ENCODE assay signal across 24 mouse cellular contexts in genomic region chr12:35336314-35336713, GRCm38 (mm10).
DNase-seq lines count a peak whose midpoint lies in the region; ATAC-seq and TF ChIP-seq lines count a peak whose summit lies in the region.
"Had no signal": no experiment of that assay in that cellular context is flagged by ENCODE, and none has a peak within 500 bp of the region (broad histone marks: within the 10 kb centered on the region; RNA-seq: fewer than 3 reads in every experiment).

No protein-coding gene starts in this region.

- no peak overlapping the region for H3K4me3 ChIP-seq in lung, postnatal 0 days (ENCODE audit: low read depth, low read length)
- H3K4me3 ChIP-seq in midbrain, embryonic 11.5 days (ENCODE audit: low read depth, low read length), result no peak overlapping the region
- H3K4me3 ChIP-seq in midbrain, embryonic 16.5 days (ENCODE audit: low read depth, low read length), result no peak overlapping the region
- no peak overlapping the region for H3K4me3 ChIP-seq in thymus, adult 2 months (ENCODE audit: control insufficient read depth, insufficient read depth, low read length)
- H3K4me3 ChIP-seq: embryonic facial prominence, embryonic 13.5 days; embryonic facial prominence, embryonic 15.5 days; erythroblast, embryonic 14.5 days; forebrain, embryonic 10.5 days; forebrain, embryonic 12.5 days had no signal

- no peak for TF ChIP-seq POLR2A in thymus, adult 2 months (IDR thresholded peaks at IDR 0.05; ENCODE audit: control insufficient read depth, extremely low read depth, insufficient read depth, low read length, poor library complexity)

- H3K4me1 ChIP-seq in lung, postnatal 0 days (ENCODE audit: insufficient read depth, low read depth, low read length), result no peaks in the 10 kb centered on the region
- no peaks in the 10 kb centered on the region for H3K4me1 ChIP-seq in midbrain, embryonic 11.5 days (ENCODE audit: control insufficient read depth, insufficient read depth, low read length)
- no peaks in the 10 kb centered on the region for H3K4me1 ChIP-seq in midbrain, embryonic 16.5 days (ENCODE audit: control insufficient read depth, insufficient read depth, low read length)
- no peaks in the 10 kb centered on the region for H3K4me1 ChIP-seq in thymus, adult 2 months (replicated peaks; ENCODE audit: control insufficient read depth, insufficient read depth, low read length)
- H3K4me1 ChIP-seq: embryonic facial prominence, embryonic 13.5 days; embryonic facial prominence, embryonic 15.5 days; forebrain, embryonic 10.5 days; forebrain, embryonic 12.5 days had no signal

- peak; percentile 15 for DNase-seq in lung, postnatal 0 days (ENCODE audit: low spot score)
- DNase-seq in lung, postnatal 14 days, result no peak
- peak; percentile 37 for DNase-seq in midbrain, embryonic 11.5 days (ENCODE audit: low spot score, missing footprints)
- no peak for DNase-seq in thymus, adult 2 months
- DNase-seq in cerebellum, postnatal 14 days, result no peak
- DNase-seq: adrenal gland, adult 2 months; adrenal gland, postnatal 10 days; adrenal gland, postnatal 25 days; cerebellum, adult 11 months; cerebellum, adult 18-20 months; cerebellum, adult 8-10 months; cerebellum, adult 9-11 months; cerebellum, postnatal 36 days; embryo, embryonic 11 days had no signal

- no peak overlapping the region for H3K9ac ChIP-seq in lung, postnatal 0 days (replicated peaks; ENCODE audit: low read depth)
- no peak overlapping the region for H3K9ac ChIP-seq in midbrain, embryonic 11.5 days (ENCODE audit: low read length)
- H3K9ac ChIP-seq in midbrain, embryonic 16.5 days (ENCODE audit: low read depth, low read length), result no peak overlapping the region
- H3K9ac ChIP-seq: embryonic facial prominence, embryonic 13.5 days; embryonic facial prominence, embryonic 15.5 days; forebrain, embryonic 12.5 days had no signal

- no peaks in the 10 kb centered on the region for H3K9me3 ChIP-seq in lung, postnatal 0 days (ENCODE audit: low read length)
- H3K9me3 ChIP-seq in midbrain, embryonic 11.5 days (ENCODE audit: control insufficient read depth, low read length), result no peaks in the 10 kb centered on the region
- H3K9me3 ChIP-seq in midbrain, embryonic 16.5 days (replicated peaks; ENCODE audit: control insufficient read depth, low read length, poor library complexity, severe bottlenecking), result no peaks in the 10 kb centered on the region
- H3K9me3 ChIP-seq: embryonic facial prominence, embryonic 13.5 days; embryonic facial prominence, embryonic 15.5 days; forebrain, embryonic 10.5 days; forebrain, embryonic 12.5 days had no signal

- H3K27me3 ChIP-seq in lung, postnatal 0 days (replicated peaks; ENCODE audit: insufficient read depth, low read length), result no peaks in the 10 kb centered on the region
- H3K27me3 ChIP-seq in midbrain, embryonic 11.5 days (ENCODE audit: control insufficient read depth, insufficient read depth, low read length), result no peaks in the 10 kb centered on the region
- no peaks in the 10 kb centered on the region for H3K27me3 ChIP-seq in midbrain, embryonic 16.5 days (ENCODE audit: control insufficient read depth, insufficient read depth, low read depth, low read length)
- H3K27me3 ChIP-seq in thymus, adult 2 months (ENCODE audit: control insufficient read depth, insufficient read depth, low read length), result no peaks in the 10 kb centered on the region
- H3K27me3 ChIP-seq: embryonic facial prominence, embryonic 13.5 days; embryonic facial prominence, embryonic 15.5 days; forebrain, embryonic 12.5 days had no signal

- ATAC-seq in lung, postnatal 0 days, result no peak
- ATAC-seq in midbrain, embryonic 11.5 days (ENCODE audit: low FRiP score), result no peak
- no peak for ATAC-seq in midbrain, embryonic 16.5 days
- peak; percentile 69 for ATAC-seq in megakaryocyte, adult 5-6 weeks (ENCODE audit: poor library complexity, severe bottlenecking)
- peak; percentile 74 for ATAC-seq in monocyte, adult 5-6 weeks (replicated peaks; ENCODE audit: insufficient number of reproducible peaks, low FRiP score, low TSS enrichment, poor library complexity, severe bottlenecking)
- ATAC-seq: forebrain, embryonic 14.5 days; forebrain, embryonic 16.5 days had no signal

- H3K4me2 ChIP-seq in lung, postnatal 0 days (replicated peaks; ENCODE audit: low read depth, low read length), result no peak overlapping the region
- H3K4me2 ChIP-seq in midbrain, embryonic 11.5 days, result no peak overlapping the region
- no peak overlapping the region for H3K4me2 ChIP-seq in midbrain, embryonic 16.5 days (ENCODE audit: low read length)
- H3K4me2 ChIP-seq: embryonic facial prominence, embryonic 13.5 days; embryonic facial prominence, embryonic 15.5 days; forebrain, embryonic 12.5 days had no signal

- no peak for TF ChIP-seq EP300 in lung, postnatal 0 days (IDR thresholded peaks at IDR 0.05)

- TF ChIP-seq CTCF in lung, postnatal 0 days (IDR thresholded peaks at IDR 0.05), result no peak
- no peak for TF ChIP-seq CTCF in thymus, adult 2 months (IDR thresholded peaks at IDR 0.05; ENCODE audit: borderline replicate concordance, control insufficient read depth, extremely low read depth, insufficient read depth, low read length, poor library complexity)

- H3K36me3 ChIP-seq in lung, postnatal 0 days (ENCODE audit: insufficient read depth, low read length), result no peaks in the 10 kb centered on the region
- no peaks in the 10 kb centered on the region for H3K36me3 ChIP-seq in midbrain, embryonic 11.5 days (ENCODE audit: control insufficient read depth, insufficient read depth, low read length)
- H3K36me3 ChIP-seq in midbrain, embryonic 16.5 days (ENCODE audit: control insufficient read depth, insufficient read depth, low read length), result no peaks in the 10 kb centered on the region
- no peaks in the 10 kb centered on the region for H3K36me3 ChIP-seq in thymus, adult 2 months (ENCODE audit: control insufficient read depth, insufficient read depth, low read length)
- H3K36me3 ChIP-seq: embryonic facial prominence, embryonic 13.5 days; embryonic facial prominence, embryonic 15.5 days; forebrain, embryonic 10.5 days; forebrain, embryonic 12.5 days had no signal

- no peak overlapping the region for H3K27ac ChIP-seq in lung, postnatal 0 days (ENCODE audit: low read length)
- H3K27ac ChIP-seq in midbrain, embryonic 11.5 days (ENCODE audit: low read depth, low read length), result no peak overlapping the region
- no peak overlapping the region for H3K27ac ChIP-seq in midbrain, embryonic 16.5 days (ENCODE audit: low read length)
- no peak overlapping the region for H3K27ac ChIP-seq in thymus, adult 2 months (ENCODE audit: control insufficient read depth, insufficient read depth, low read length)
- H3K27ac ChIP-seq: embryonic facial prominence, embryonic 13.5 days; embryonic facial prominence, embryonic 15.5 days; forebrain, embryonic 10.5 days; forebrain, embryonic 12.5 days had no signal

Comparison
In these comparisons a context has a peak if more than half of its experiments do, and no peak if none do; other contexts are left out.
1. DNase-seq: peak in lung, postnatal 0 days (single experiment) and midbrain, embryonic 11.5 days (single experiment); none in lung, postnatal 14 days (single experiment), thymus, adult 2 months (single experiment) and cerebellum, postnatal 14 days (0 of 2).
2. ATAC-seq: peak in megakaryocyte, adult 5-6 weeks (single experiment) and monocyte, adult 5-6 weeks (single experiment); none in lung, postnatal 0 days (single experiment), midbrain, embryonic 11.5 days (single experiment) and midbrain, embryonic 16.5 days (single experiment).